Mouse (Mus musculus) gastrocnemius, postnatal 14 days (tissue): ENCODE data around the gene Ankrd6. TPM values are rescaled to one million over a fixed set of nuclear protein-coding genes. Genes with fewer than 3 reads are reported as not detected.

Experiments
- DNase-seq: peaks from one replicate; pipeline ENCODE4 v3.0.0; 2021; ENCODE audit warnings: mixed read lengths
- intact Hi-C: fragments of 180-260 bp; cut with DNase I; formaldehyde crosslinking; loops from one replicate; pipeline ENCODE4 v1.15.1; 2025; ENCODE audit warnings: low total_unique reads
- total RNA-seq, 2 experiments: library from RNA; stranded (reverse); gene quantifications; 2 replicates each; pipeline ENCODE4 v1.2.3; 2021

Gene Ankrd6
- total RNA-seq, 2 experiments from 2014 or later: 2.3 TPM

DNA sequence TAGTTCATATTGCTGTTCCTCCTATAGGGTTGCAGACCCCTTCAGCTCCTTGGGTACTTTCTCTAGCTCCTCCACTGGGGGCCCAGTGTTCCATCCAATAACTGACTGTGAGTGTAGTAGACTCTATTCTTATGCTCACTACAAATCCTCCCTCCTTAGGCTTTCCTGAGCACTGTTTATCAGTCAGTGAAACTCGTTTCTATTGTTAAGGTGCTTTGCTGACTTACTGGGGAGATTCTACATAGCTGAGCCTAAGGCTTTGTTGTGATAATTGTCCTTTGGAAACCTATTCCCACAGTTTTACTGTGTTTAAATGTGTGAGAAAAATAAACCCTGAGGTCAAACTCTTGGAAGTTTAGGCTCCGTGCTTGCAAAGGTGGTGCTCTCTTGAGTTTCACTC, 5.8 kb upstream of the Ankrd6 start:
- intact Hi-C loops: loop anchor here (10.0 kb wide), 2 partner anchors 158 to 182 kb away; no protein-coding TSS in a partner anchor
- no peak for DNase-seq

DNA sequence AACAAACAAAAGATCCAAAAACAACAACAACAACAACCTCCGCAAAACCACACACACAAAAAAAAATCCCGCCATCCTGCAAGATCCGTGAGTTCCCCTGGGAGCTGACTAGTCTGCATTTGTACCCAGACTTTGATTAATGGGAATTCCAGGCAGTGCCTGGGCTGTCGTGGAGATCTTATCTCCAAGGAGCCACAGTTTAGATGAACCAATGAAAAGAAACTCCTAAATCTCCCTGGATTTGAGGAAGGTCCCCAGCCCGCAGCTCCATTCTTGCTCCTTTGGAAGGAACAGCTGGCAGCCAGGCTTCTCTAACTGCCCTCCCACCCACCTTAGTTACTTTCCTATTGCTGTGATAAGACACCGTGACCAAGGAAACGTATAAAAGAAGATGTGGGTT, 2.0 kb upstream of the Ankrd6 start:
- intact Hi-C loops: loop anchor here (10.0 kb wide), 2 partner anchors 162 to 178 kb away; no protein-coding TSS in a partner anchor
- no peak for DNase-seq

DNA sequence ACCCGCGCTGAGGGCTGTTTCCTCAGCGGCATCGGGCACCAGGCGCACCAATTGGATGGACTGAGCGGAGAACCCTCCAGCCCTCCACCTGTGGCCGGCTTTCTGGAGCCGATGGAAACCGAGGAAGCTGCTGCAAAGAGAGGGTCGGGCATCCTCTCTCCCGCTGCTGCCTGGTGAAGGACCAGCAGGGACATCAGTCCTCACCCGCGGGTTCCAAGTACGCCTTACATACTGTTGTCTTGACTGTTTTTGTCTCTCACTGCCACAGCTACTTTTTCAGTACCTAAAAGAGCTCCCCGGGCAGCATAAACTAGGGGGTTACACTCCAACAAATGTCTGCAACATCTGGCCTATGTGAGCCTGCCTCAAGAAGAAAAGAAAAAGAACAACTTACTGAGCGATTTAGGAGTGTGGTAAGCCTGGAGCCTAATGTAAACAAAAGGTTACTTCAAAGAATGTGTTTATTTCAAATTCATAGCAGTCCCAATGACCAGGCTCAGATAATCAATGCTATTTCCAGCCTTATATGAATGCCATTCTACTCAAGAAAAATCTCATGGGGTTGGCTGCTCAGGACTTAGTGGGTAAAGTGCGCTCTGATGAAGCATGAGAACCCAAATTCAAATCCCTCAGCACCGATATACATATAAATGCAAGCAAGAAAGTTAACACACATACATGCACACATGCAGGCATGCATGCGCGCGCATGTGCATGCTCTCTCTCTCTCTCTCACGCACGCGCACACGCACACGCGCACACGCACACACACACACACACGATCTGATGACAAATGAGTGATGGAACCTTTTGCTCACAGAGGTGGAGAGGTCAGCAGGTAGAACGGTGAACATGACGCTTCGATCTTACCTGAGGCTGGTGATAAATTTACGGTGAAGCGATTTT, 647 bp upstream of the Ankrd6 start:
- no peak for DNase-seq
- intact Hi-C loops: loop anchor here (10.0 kb wide), 2 partner anchors 164 to 176 kb away; no protein-coding TSS in a partner anchor

DNA sequence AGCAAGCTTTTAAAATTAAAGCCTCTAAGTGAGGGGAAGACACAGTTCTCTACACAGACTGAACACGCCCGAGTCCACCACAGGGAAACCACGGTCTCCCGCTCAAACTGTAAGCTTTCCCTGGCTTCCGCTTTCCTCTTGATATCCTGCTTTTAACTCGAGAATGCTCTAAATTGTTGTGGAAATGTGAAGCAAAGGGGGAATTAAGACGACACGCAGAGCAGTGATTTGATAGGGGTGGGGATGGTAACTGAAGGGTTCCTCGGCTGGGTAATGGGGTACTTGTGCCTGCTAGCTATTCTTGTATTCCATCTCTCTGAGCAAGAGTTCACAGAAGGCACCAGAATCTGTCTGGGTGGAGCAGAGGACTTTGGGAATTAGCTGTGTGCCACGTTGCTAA, 1.9 kb downstream of the Ankrd6 start:
- DNase-seq: no peak
- intact Hi-C loops: no loop called here

DNA sequence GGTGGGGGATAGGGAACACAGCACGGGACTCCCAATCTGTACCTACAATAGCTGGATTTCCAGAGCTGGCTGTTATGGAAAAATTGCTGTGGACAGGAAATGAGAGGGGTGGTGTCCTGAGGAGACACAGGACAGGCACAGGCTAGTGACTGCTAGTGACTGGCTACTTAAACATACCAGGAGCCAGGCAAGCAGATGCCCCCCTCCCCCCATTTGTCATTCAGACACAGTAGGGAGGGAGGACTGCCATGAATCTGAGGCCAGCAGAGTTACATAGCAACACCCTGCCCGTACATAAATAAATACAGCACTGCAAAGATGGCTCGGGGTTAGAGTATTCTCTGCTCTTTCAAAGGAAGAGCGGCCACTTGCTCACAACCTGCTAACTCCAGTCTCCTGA, 3.0 kb downstream of the Ankrd6 start:
- intact Hi-C loops: no loop called here
- peak; percentile 9 for DNase-seq

GRCm38 (mm10) chr4:32940984-32941383, 9.7 kb downstream of the Ankrd6 start:
- intact Hi-C loops: no loop called here
- DNase-seq: no peak

GRCm38 (mm10) chr4:32939964-32940363, 10.7 kb downstream of the Ankrd6 start:
- intact Hi-C loops: no loop called here

DNA sequence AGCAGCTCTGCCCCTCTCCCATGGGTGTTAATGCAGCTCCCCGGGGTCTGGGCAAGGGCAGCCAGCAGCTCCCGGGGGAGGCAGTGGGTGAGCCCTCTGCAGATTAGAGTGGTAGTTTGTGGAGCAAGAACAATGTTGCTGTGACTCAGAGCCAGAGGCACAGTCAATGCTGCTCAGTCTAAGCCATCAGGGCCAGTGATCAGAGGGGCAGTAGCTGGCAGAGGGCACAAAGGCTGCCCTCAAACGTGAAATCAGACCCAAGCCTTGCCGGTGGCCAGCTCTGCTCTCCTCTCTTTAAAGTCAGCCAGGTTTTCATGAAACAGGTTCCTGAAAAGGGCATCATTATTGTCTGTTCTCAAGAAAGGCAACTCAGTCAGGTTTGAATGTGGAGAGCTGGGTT, 11.1 kb downstream of the Ankrd6 start:
- DNase-seq: no peak
- intact Hi-C loops: no loop called here

More at GRCm38 (mm10) chr4:32939964-32940363, 10.7 kb downstream of the Ankrd6 start:
- DNase-seq: no peak

DNA sequence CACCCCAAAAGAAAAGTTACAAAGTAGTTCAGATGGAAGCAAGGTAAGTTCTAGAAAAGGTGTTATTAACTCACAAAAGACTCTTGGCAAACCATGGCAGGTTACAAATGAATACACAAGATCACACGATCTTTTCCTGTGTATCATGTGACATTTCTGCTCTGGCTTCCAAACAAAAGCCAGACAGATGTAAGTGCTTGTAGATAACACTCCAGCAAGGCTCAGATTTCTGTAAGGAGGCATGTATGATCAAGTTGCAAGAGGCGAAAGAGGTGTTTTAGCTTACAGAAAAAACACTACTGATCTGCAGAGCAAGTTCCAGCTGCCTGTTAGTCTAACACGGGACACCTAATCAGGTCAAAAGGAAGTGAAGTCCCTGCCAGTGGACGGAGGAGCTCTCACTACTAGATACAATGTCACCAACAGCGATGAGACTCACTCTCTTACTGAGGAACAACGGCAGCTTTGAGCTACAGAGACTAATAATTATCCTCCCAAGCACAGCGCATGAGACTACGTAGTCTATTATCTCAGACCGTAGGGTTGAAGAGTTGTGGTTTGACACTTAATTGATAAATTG, 13.8 kb downstream of the Ankrd6 start:
- intact Hi-C loops: no loop called here
- no peak for DNase-seq

DNA sequence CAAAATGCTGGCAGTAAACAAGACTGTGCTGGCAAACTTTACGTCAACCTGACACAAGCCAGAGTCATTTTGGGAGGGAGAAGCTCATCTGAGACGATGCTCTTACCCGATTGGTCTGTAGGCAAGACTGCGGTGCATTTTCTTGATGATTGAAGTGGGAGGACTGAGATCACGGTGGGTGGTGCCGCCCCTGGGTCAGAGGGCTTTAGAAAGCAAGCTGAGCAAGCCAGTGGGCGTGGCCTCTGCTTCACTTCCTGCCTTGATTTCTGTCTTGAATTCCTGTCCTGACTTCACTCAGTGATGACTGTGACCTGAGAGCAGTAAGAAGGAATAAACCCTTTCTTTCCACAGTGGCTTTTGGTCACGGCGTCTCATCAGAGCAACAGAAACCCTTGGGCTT, 18.6 kb downstream of the Ankrd6 start:
- DNase-seq: no peak
- intact Hi-C loops: no loop called here

GRCm38 (mm10) chr4:32929750-32930149, 20.9 kb downstream of the Ankrd6 start:
- intact Hi-C loops: no loop called here
- no peak for DNase-seq

DNA sequence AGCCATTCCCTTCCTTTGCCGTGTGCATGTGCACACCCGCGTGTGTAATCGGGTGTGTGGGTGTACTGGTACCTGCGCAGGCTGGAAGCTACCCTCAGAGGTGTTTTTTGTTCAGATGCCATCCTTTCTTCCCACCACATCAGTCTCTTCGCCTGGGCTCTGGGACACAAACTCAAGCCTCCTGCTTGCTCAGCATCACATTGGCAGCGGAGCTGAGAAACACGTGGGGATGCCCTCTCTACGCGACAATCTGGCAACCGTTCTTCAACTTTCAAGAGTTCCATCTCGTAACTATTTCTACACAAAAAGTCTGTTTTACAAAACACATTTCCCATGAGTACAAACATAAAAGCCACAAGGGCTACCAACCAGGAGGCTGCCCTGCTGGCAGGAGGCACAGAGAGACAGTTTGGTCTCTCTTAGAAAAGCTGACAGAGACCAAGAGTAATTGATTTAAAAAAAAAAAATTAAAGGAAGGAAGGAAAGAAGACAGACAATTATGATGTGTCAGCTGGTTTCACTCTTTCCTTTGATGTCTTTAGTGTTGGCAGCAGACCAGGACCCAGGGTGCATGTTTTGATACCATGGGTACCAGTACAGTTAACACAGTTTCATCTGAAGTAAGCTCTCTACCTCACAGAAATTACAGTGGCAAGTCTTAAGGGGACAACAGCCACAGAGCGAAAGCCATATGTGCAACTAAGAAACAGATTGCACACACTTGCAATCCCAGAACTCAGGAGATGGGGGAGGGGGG, 21.8 kb downstream of the Ankrd6 start:
- no peak for DNase-seq
- intact Hi-C loops: no loop called here

DNA sequence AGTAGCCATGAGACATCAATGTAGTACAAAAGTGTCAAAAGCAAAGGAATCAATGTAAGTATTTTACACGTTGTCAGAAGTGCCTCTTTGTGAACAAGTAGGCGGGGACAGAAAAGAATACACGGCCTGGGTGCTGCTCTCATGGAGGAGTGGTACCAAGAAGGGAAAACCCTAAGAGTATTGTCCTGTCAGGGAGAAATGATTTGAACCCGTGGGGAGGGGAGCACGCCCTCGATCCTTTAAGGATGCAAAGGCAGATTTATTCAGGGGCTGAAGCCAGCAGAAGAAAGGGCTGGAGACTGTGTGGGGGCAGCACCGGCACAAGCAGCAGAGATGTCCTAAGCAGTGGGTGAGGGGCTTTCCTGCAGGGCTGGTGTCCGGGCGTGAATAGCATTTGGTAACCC, 26.7 kb downstream of the Ankrd6 start:
- intact Hi-C loops: no loop called here

GRCm38 (mm10) chr4:32923436-32923835, 27.2 kb downstream of the Ankrd6 start:
- DNase-seq: peak; percentile 11
- intact Hi-C loops: no loop called here

More for the DNA sequence above, 26.7 kb downstream of the Ankrd6 start:
- DNase-seq: no peak

DNA sequence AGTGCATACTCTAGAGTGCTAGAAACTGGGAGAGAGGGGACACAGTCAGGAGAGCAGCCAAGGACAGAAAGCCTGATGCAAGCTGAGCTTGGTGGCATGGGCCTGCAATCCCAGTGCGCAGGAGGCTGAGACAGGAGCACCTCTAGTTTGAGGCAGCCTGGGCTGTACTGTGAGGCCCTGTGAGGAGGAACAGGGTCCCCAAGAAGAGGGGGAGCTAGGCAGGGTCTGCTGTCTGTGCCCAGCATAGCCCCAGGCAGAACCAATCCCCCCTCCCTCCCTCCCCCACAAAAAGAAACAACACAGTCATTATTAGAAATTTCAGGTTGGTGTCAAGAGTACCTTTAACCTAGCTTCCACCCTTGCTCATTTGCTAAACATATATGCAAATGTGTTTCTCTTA, 27.8 kb downstream of the Ankrd6 start:
- intact Hi-C loops: no loop called here

DNA sequence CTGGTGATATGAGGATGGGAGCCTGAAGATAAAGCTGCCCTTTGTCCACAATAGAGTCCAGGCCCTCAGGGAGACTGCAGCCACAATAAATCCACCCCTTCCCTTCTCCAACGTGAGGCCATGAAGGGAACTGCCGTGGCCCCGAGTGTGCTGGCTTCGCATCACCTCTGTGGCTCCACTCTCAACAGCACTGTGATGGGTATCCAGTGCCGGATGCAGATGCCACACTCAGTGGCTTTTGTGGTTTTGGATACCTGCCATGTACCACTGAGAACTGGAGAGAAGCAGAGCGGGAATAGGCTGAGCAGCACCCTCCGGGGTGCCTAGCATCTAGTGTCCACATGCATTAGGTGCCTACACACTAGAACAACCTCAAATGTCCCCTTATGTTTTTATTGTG, 29.8 kb downstream of the Ankrd6 start:
- no peak for DNase-seq

More for the DNA sequence above, 27.8 kb downstream of the Ankrd6 start:
- DNase-seq: no peak

DNA sequence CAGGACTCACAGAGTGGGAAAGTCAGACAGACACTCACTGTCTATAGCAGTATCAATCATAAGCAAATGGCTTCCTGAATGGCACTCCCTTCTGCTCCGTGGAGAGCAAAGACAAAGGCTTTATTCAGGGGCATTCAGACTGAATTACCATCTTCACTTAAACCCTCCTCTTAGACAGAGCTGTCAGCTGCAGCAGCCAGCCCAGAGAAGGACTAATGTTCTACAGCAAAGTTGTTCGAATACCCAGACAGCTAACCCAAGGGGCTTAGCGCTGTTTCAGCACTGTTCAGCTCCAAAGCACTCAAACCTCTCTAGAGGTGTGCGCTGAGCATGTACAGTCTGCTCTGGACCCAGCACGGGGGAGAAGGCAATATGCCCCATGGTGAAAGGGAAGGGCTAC, 32.1 kb downstream of the Ankrd6 start:
- intact Hi-C loops: no loop called here

More for the DNA sequence above, 29.8 kb downstream of the Ankrd6 start:
- intact Hi-C loops: no loop called here

GRCm38 (mm10) chr4:32916689-32917385, 33.8 kb downstream of the Ankrd6 start:
- no peak for DNase-seq
- intact Hi-C loops: no loop called here

More for the DNA sequence above, 32.1 kb downstream of the Ankrd6 start:
- no peak for DNase-seq

- intact Hi-C loops: no loop called here
- no peak for DNase-seq
Measured at GRCm38 (mm10) chr4:32915928-32916327, 34.7 kb downstream of the Ankrd6 start.
